Mouse (Mus musculus) myocyte (in vitro differentiated cells): ENCODE results near the gene Fto. TPM values are rescaled to one million over a fixed set of nuclear protein-coding genes. Genes with fewer than 3 reads are reported as not detected.

ENCODE experiments used
- H3K27me3 ChIP-seq: one replicate; pipeline ENCODE4 v1.6.1; 2011; ENCODE audit not compliant: control insufficient read depth, insufficient read depth, insufficient read length
- H3K36me3 ChIP-seq: one replicate; pipeline ENCODE4 v1.6.1; 2011; ENCODE audit not compliant: control insufficient read depth, insufficient read depth
- H3K4me2 ChIP-seq: one replicate; pipeline ENCODE4 v1.6.1; 2011; ENCODE audit warnings: low read depth, control low read depth
- H3K4me3 ChIP-seq: one replicate; pipeline ENCODE4 v1.5.1; 2011; ENCODE audit warnings: mild to moderate bottlenecking, control low read depth, moderate library complexity
- H3K79me2 ChIP-seq: one replicate; pipeline ENCODE4 v1.6.1; 2011; ENCODE audit not compliant: control insufficient read depth, insufficient read depth
- H3ac ChIP-seq: one replicate; pipeline ENCODE4 v1.6.1; 2011; ENCODE audit not compliant: control insufficient read depth, insufficient read length
- CEBPB ChIP-seq: IDR thresholded peaks from 2 replicates; pipeline ENCODE4 v1.6.1; 2011; ENCODE audit warnings: mild to moderate bottlenecking, moderate library complexity; ENCODE audit not compliant: poor library complexity, insufficient read depth, severe bottlenecking
- E2F4 ChIP-seq: IDR thresholded peaks from one replicate; pipeline ENCODE4 v1.6.1; 2011; ENCODE audit warnings: mild to moderate bottlenecking, control low read depth, moderate library complexity; ENCODE audit not compliant: insufficient read depth
- MAX ChIP-seq: IDR thresholded peaks from one replicate; pipeline ENCODE4 v1.6.1; 2011; ENCODE audit warnings: low read depth, mild to moderate bottlenecking, control low read depth
- MYOD1 ChIP-seq, 3 experiments: IDR thresholded peaks; one replicate each; pipeline ENCODE4 v1.6.1; 2011; ENCODE audit warnings: control low read depth in 2 of 3, low read depth in 2 of 3, mild to moderate bottlenecking in 2 of 3, moderate library complexity in 1 of 3; ENCODE audit not compliant: insufficient read length in 2 of 3, control insufficient read depth in 1 of 3
- MYOG ChIP-seq, 3 experiments: IDR thresholded peaks; one replicate each; pipeline ENCODE4 v1.6.1; 2011; ENCODE audit warnings: control low read depth in 2 of 3, low read depth in 2 of 3, mild to moderate bottlenecking in 2 of 3; ENCODE audit not compliant: insufficient read length in 2 of 3, control insufficient read depth in 1 of 3, insufficient read depth in 1 of 3
- POLR2A ChIP-seq: IDR thresholded peaks from one replicate; pipeline ENCODE4 v1.6.1; 2011; ENCODE audit warnings: low read depth, mild to moderate bottlenecking, control low read depth, moderate library complexity; ENCODE audit not compliant: insufficient read length
- POLR2AphosphoS2 ChIP-seq: IDR thresholded peaks from one replicate; pipeline ENCODE4 v1.6.1; 2011; ENCODE audit warnings: low read depth, control low read depth; ENCODE audit not compliant: insufficient read length
- REST ChIP-seq: IDR thresholded peaks from one replicate; pipeline ENCODE4 v1.6.1; 2011; ENCODE audit warnings: mild to moderate bottlenecking, control low read depth, moderate library complexity; ENCODE audit not compliant: insufficient read depth, insufficient read length
- SRF ChIP-seq: IDR thresholded peaks from one replicate; pipeline ENCODE4 v1.6.1; 2011; ENCODE audit warnings: low read depth; ENCODE audit not compliant: control insufficient read depth, insufficient read length
- TCF12 ChIP-seq: IDR thresholded peaks from one replicate; pipeline ENCODE4 v1.6.1; 2011; ENCODE audit warnings: mild to moderate bottlenecking, control low read depth; ENCODE audit not compliant: poor library complexity, insufficient read depth, severe bottlenecking
- TCF3 ChIP-seq: IDR thresholded peaks from one replicate; pipeline ENCODE4 v1.6.1; 2011; ENCODE audit warnings: low read depth, control low read depth; ENCODE audit not compliant: insufficient read length
- USF1 ChIP-seq: IDR thresholded peaks from one replicate; pipeline ENCODE4 v1.6.1; 2011; ENCODE audit warnings: low read depth, mild to moderate bottlenecking, control low read depth, moderate library complexity
- polyA plus RNA-seq: library from polyadenylated mRNA; unstranded; fragments of >200 nt; fragmentation: generic; extraction: Trizol; gene quantifications from one replicate; pipeline ENCODE4 v1.2.1, GENCODE M21; 2012; ENCODE audit warnings: missing spikeins

The Fto gene
- polyA plus RNA-seq, 1 experiment = 74.1 TPM

DNA sequence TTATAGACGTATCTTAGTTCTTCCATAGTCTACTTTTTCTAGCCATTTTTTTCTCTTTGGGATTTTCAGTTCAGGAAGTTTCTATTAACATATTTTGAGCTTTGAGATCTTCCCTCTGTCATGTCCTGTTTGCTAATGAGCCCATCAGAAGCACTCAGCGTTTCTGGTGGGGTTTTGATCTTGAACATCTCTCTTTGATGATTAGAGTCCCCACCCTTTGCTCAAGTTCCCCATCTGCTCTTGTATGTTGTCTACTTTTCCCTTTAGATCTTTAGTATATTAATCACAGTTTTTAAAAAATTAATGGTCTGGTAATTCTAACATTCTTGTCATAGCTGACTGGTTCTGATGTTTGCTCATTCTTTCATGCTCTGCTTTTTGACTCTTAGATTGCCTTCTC, 150.4 kb downstream of the Fto start:
- Histone ChIP-seq H3K36me3 (no peaks in the 10 kb centered on the region), H3K4me2 (no peak overlapping the region), H3K79me2 (no peaks in the 10 kb centered on the region), H3K27me3 (no peaks in the 10 kb centered on the region), H3K4me3 (no peak overlapping the region), H3ac (no peak overlapping the region)
- no peak for TF ChIP-seq SRF

DNA sequence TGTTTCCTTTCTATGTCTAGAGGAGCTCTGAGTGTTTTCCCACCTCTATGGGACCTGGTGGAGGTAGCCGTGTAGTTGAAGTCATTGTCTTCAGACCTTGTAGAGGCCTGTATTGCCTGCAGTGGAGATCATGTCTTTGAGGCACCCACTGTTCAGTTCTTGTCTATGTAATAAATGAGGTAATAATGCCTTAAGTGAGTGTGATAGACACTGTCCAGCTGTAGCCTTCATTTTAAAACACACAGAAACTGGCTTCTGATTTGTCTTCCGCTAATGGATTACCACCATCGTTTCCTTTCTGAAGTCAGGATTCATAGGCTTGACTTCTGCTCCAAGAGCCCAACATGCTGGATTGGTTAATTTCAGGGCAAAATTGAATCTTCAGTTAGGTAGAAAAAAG, 154.1 kb downstream of the Fto start:
- no peaks in the 10 kb centered on the region for H3K27me3 ChIP-seq
- no peaks in the 10 kb centered on the region for H3K79me2 ChIP-seq
- H3ac ChIP-seq = no peak overlapping the region
- TF ChIP-seq MYOD1 (IDR thresholded peaks at IDR 0.05; ENCODE audit: control insufficient read depth in 1 of 3, insufficient read length in 2 of 3, low read depth in 2 of 3) = no peak
- TF ChIP-seq E2F4 = no peak
- TF ChIP-seq TCF3 = no peak
- no peak for TF ChIP-seq CEBPB
- TF ChIP-seq POLR2AphosphoS2 = no peak
- no peak for TF ChIP-seq REST
- no peak for TF ChIP-seq MYOG (IDR thresholded peaks at IDR 0.05; ENCODE audit: control insufficient read depth in 1 of 3, insufficient read depth in 1 of 3, insufficient read length in 2 of 3, low read depth in 2 of 3)
- no peak for TF ChIP-seq SRF
- TF ChIP-seq POLR2A = no peak
- TF ChIP-seq MAX = no peak
- TF ChIP-seq TCF12 = no peak
- no peak for TF ChIP-seq USF1
- no peak overlapping the region for H3K4me3 ChIP-seq
- no peak overlapping the region for H3K4me2 ChIP-seq
- no peaks in the 10 kb centered on the region for H3K36me3 ChIP-seq

- H3K36me3 ChIP-seq = no peaks in the 10 kb centered on the region
- H3K27me3 ChIP-seq = no peaks in the 10 kb centered on the region
- no peak overlapping the region for H3ac ChIP-seq
- no peaks in the 10 kb centered on the region for H3K79me2 ChIP-seq
- no peak overlapping the region for H3K4me2 ChIP-seq
- TF ChIP-seq TCF12 (no peak), USF1 (no peak), POLR2AphosphoS2 (no peak), REST (no peak), TCF3 (no peak), POLR2A (no peak), MYOD1 (IDR thresholded peaks at IDR 0.05; ENCODE audit: control insufficient read depth in 1 of 3, insufficient read length in 2 of 3, low read depth in 2 of 3) (no peak), CEBPB (no peak)
- H3K4me3 ChIP-seq = no peak overlapping the region
These were observed 154.7 kb downstream of the Fto start for GRCm38 (mm10) chr8:91467881-91468534.

DNA sequence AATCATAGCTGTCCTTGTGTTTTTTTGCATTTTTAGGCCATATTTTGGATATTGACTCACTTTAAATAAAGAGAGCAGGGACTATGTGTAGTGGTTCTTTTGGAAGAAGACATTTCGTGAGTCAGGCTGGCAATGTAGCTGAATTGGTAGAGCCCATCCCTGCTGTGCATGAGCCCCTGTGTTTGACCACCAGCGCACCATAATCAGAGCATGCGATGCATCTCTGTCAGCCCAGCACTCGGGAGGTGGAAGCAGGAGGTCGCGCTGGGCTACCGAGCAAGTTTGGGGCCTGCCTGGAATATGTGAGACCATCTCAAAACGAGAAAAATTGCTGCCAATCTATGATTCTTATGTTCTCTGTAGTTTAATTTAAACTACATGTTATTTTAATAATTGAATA, 156.1 kb downstream of the Fto start:
- H3K36me3 ChIP-seq = peaks cover 13% of the 10 kb centered on the region
- no peaks in the 10 kb centered on the region for H3K79me2 ChIP-seq
- no peak overlapping the region for H3K4me3 ChIP-seq
- H3K27me3 ChIP-seq = no peaks in the 10 kb centered on the region
- TF ChIP-seq SRF = no peak
- TF ChIP-seq CEBPB = no peak
- H3K4me2 ChIP-seq = no peak overlapping the region
- no peak overlapping the region for H3ac ChIP-seq

DNA sequence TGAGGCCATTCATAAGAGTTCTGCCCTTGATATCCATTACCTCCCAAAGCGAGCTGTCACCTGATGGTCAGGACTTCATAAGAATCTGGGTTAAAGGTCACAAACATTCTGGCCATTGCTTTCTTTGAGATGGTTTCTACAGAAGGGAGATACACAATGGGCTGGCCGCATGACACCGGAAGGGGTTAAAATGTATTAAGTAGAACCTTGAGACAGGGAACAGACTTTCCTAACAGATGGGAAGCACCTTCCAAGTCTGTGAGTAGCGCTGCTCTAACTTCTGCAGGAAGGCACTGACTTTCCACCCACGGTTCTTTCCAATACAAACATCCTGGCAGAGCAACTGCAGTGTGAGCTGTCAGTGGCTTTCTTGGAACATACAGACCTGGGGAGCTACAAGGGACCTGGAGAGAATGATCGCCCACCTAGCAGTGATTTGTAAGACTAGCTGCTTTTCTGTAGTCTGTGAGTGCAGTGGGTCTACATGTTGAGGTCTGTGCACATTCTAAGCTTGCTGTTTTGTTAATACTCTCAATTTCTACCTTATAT, 161.5 kb downstream of the Fto start:
- no peak for TF ChIP-seq TCF3
- Histone ChIP-seq H3K79me2 (no peaks in the 10 kb centered on the region), H3K36me3 (peaks cover 23% of the 10 kb centered on the region), H3K27me3 (no peaks in the 10 kb centered on the region), H3ac (no peak overlapping the region), H3K4me2 (no peak overlapping the region), H3K4me3 (no peak overlapping the region)

DNA sequence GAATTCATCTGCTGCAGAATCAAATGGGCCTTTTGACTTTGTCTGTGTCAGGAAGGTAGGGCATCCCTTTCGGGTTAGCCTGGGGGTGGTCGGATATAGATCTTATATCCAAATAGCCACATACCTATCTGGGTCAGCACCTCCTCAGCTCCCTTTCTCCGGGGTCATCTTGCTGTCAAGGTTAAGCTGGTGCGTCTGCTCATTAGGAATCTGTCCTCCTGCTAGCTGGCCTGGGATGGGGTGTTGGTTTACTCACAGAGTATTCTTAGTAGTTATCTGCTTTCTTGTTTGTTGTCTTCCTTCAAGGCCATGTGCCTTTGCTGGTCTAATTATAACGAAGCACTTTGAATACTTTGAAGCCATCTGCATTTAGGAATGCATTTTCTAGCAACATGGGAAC, 163.7 kb downstream of the Fto start:
- Histone ChIP-seq H3K79me2 (no peaks in the 10 kb centered on the region), H3K36me3 (peaks cover 23% of the 10 kb centered on the region), H3K27me3 (no peaks in the 10 kb centered on the region), H3K4me3 (no peak overlapping the region), H3K4me2 (no peak overlapping the region), H3ac (no peak overlapping the region)
- TF ChIP-seq E2F4 (no peak), MYOG (IDR thresholded peaks at IDR 0.05; ENCODE audit: control insufficient read depth in 1 of 3, insufficient read depth in 1 of 3, insufficient read length in 2 of 3, low read depth in 2 of 3) (no peak), POLR2AphosphoS2 (no peak), USF1 (no peak), MYOD1 (IDR thresholded peaks at IDR 0.05; ENCODE audit: control insufficient read depth in 1 of 3, insufficient read length in 2 of 3, low read depth in 2 of 3) (no peak), REST (no peak), MAX (no peak), TCF12 (no peak), SRF (no peak), POLR2A (no peak), TCF3 (no peak), CEBPB (no peak)
